Mouse (Mus musculus): Measurements from ENCODE around the gene Gm49373. TPM values are rescaled to one million over a fixed set of nuclear protein-coding genes. Genes with fewer than 3 reads are reported as not detected.

Gm49373 gene
- polyA plus RNA-seq, 1 experiment from 2014 or later, result 1.0 TPM

DNA sequence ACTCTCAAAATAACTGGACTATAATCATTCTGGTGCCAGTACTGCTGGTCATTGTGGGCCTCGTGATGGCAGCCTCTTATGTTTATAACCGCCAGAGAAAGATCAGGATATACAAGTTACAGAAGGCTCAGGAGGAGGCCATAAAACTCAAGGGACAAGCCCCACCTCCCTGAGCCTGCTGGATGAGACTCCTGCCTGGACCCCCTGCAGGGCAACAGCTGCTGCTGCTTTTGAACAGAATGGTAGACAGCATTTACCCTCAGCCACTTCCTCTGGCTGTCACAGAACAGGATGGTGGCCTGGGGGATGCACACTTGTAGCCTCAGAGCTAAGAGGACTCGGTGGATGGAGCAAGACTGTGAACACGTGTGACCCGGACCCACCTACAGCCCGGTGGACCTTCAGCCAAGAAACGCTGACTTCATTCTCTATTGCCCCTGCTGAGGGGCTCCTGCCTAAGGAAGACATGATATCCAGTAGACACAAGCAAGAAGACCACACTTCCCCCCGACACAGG is 45.1 kb downstream of the Gm49373 start:
- Histone ChIP-seq H3K9me3 (replicated peaks) (no peaks in the 10 kb centered on the region), H3K4me2 (replicated peaks) (no peak overlapping the region), H3K4me3 (replicated peaks) (no peak overlapping the region), H3K27me3 (peaks cover 32% of the 10 kb centered on the region), H3K27ac (replicated peaks) (no peak overlapping the region), H3K4me1 (peaks cover 37% of the 10 kb centered on the region), H3K36me3 (no peaks in the 10 kb centered on the region), H3K9ac (no peak overlapping the region)
- 53% methylated on average over 8 of the region's 8 CpGs for WGBS
- ATAC-seq (ENCODE audit: insufficient number of reproducible peaks, low FRiP score, low TSS enrichment, low read depth), result no peak

DNA sequence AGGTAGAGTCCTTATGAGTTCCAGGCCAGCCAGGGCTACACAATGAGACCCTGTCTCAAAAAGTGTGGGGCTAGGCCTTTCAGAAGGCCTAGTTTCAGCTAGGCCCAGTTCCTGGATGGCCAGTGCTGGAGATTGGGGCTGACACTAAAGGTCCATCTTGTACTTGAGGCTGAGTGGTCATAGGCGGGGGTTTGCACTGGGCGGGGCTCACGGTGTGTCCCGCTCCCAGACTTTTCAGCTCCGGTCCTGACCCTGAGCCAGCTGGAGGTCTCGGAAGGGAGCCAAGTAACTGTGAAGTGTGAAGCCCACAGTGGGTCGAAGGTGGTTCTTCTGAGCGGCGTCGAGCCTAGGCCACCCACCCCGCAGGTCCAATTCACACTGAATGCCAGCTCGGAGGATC is 46.0 kb downstream of the Gm49373 start:
- no peak for ATAC-seq (ENCODE audit: insufficient number of reproducible peaks, low FRiP score, low TSS enrichment, low read depth)
- Histone ChIP-seq H3K27ac (replicated peaks) (no peak overlapping the region), H3K9ac (no peak overlapping the region), H3K4me1 (peaks cover 28% of the 10 kb centered on the region), H3K9me3 (replicated peaks) (no peaks in the 10 kb centered on the region), H3K4me3 (replicated peaks) (no peak overlapping the region), H3K36me3 (no peaks in the 10 kb centered on the region), H3K27me3 (peaks cover 22% of the 10 kb centered on the region), H3K4me2 (replicated peaks) (no peak overlapping the region)
- WGBS, result 87% methylated on average over 12 of the region's 12 CpGs

DNA sequence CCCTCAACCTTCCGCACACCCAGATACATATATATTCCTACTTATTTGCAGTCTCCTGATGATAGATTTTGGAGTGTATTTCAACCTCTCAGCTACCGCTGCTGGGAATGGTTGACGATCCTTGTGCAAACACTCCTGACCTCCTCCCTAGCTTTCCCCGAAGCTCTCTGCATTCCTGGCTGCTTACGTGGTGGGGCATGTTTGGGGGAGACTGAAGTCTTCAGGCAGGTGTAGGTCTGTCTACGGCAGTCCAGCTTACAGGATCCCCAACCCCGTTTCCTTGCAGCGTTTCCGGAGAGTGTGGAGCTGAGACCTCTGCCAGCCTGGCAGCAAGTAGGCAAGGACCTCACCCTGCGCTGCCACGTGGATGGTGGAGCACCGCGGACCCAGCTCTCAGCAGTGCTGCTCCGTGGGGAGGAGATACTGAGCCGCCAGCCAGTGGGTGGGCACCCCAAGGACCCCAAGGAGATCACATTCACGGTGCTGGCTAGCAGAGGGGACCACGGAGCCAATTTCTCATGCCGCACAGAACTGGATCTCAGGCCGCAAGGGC is 47.6 kb downstream of the Gm49373 start:
- Histone ChIP-seq H3K9ac (no peak overlapping the region), H3K9me3 (replicated peaks) (no peaks in the 10 kb centered on the region), H3K4me2 (replicated peaks) (no peak overlapping the region), H3K4me1 (peaks cover 17% of the 10 kb centered on the region), H3K27ac (replicated peaks) (no peak overlapping the region), H3K27me3 (peaks cover 19% of the 10 kb centered on the region), H3K36me3 (0 out of 2 replicates have a peak, but pooled peaks cover 4% of the 10 kb centered on the region), H3K4me3 (replicated peaks) (no peak overlapping the region)
- whole genome bisulfite sequencing, result 61% methylated on average over 19 of the region's 19 CpGs
- ATAC-seq (ENCODE audit: insufficient number of reproducible peaks, low FRiP score, low TSS enrichment, low read depth), result no peak

DNA sequence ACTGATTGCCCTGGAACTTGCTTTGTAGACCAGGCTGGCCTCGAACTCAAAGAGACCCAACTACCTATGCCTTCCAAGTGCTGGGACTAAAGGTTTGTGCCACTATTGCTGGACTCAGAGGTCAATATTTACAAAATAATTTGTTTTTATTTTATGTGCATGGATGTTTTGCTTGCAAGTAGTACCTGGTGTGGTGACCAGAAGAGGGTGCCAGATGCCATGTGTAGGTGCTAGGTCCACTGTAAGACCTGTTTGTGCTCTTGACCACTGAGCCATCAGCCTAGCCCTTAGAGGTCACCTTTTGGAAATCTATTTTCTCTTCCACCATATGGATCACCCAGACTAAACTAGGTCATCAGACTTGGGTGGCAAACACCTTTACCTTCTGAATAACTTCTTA is 50.2 kb downstream of the Gm49373 start:
- WGBS, result 67% methylated on average over 1 of the region's 1 CpGs
- H3K9ac ChIP-seq, result no peak overlapping the region
- H3K4me1 ChIP-seq, result 0 out of 2 replicates have a peak, but pooled peaks cover under 1% of the 10 kb centered on the region
- H3K9me3 ChIP-seq (replicated peaks), result no peaks in the 10 kb centered on the region
- no peak for ATAC-seq (ENCODE audit: insufficient number of reproducible peaks, low FRiP score, low TSS enrichment, low read depth)
- 0 out of 2 replicates have a peak, but pooled peaks cover 4% of the 10 kb centered on the region for H3K36me3 ChIP-seq
- peaks cover 7% of the 10 kb centered on the region; the same call in 1 of the 2 replicates for H3K27me3 ChIP-seq
- H3K4me2 ChIP-seq (replicated peaks), result no peak overlapping the region
- no peak overlapping the region for H3K27ac ChIP-seq (replicated peaks)
- H3K4me3 ChIP-seq (replicated peaks), result no peak overlapping the region

DNA sequence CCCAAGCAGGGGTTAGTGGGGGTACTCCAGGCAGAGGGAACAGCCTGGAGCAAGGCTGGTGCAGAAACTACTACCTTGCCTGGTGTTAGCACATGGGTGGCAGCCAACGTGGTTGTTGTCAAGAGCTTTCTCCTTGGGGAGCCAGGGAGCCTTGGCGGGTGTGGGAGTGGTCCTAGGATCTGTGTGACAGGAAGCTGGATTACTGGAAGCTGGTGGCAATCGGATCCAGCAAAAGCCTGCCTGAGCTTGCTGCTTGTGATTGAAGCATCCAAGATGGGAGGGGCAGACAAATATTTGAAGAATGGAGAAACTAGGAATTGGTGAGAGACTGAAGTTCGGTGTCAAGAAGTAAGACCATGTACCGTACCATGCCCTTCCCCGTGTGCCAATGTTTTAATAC is 50.6 kb downstream of the Gm49373 start:
- ATAC-seq (ENCODE audit: insufficient number of reproducible peaks, low FRiP score, low TSS enrichment, low read depth), result no peak
- 38% methylated on average over 6 of the region's 6 CpGs for WGBS
- Histone ChIP-seq H3K27ac (replicated peaks) (no peak overlapping the region), H3K4me1 (peaks cover under 1% of the 10 kb centered on the region; the same call in 1 of the 2 replicates), H3K9me3 (replicated peaks) (no peaks in the 10 kb centered on the region), H3K27me3 (peaks cover 7% of the 10 kb centered on the region), H3K4me2 (replicated peaks) (no peak overlapping the region), H3K4me3 (replicated peaks) (no peak overlapping the region), H3K9ac (no peak overlapping the region), H3K36me3 (0 out of 2 replicates have a peak, but pooled peaks cover 4% of the 10 kb centered on the region)

DNA sequence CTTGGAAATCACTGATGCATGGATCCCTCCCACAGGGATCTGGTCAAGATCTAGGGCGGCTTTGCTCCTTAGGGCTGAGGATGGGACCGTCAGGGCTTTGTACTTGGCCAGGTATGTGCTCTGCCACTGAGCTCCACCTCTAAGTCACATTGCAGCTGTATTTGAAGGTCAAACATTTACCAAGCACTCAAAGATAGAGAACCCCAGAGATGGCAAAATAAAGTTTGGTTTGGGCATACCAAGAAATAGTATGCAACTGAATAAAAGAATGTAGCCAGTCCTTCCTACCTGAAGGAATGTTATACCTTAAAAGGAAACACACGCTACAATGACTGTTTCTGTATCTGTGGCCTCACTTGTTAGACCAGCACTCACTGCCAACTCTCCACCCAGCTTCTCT is 51.5 kb downstream of the Gm49373 start:
- 75% methylated on average over 3 of the region's 3 CpGs for WGBS
- Histone ChIP-seq H3K27ac (replicated peaks) (no peak overlapping the region), H3K4me2 (replicated peaks) (no peak overlapping the region), H3K4me1 (peaks cover 9% of the 10 kb centered on the region), H3K4me3 (replicated peaks) (no peak overlapping the region), H3K27me3 (peaks cover 15% of the 10 kb centered on the region), H3K36me3 (0 out of 2 replicates have a peak, but pooled peaks cover 4% of the 10 kb centered on the region), H3K9me3 (replicated peaks) (no peaks in the 10 kb centered on the region), H3K9ac (no peak overlapping the region)
- ATAC-seq (ENCODE audit: insufficient number of reproducible peaks, low FRiP score, low TSS enrichment, low read depth), result no peak

DNA sequence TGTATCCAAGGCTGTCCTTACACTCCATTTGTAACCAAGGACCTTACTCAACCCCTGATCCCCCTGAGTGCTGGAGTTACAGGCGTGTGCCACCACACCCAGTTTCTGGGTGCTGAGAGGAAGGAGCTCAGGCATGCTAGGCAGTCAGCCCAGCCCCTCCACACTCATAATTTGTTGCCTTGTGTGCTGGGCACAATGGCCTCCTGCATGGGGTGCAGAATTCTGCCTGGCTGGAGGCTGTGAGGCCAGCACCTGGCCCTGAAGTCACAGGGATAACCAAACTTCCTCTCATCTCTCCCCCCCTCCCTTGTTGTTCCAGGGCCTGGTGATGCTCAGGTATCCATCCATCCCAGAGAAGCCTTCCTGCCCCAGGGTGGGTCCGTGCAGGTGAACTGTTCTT is 54.3 kb downstream of the Gm49373 start:
- H3K4me3 ChIP-seq (replicated peaks), result no peak overlapping the region
- no peak for ATAC-seq (ENCODE audit: insufficient number of reproducible peaks, low FRiP score, low TSS enrichment, low read depth)
- H3K27me3 ChIP-seq, result peaks cover 35% of the 10 kb centered on the region
- no peak overlapping the region for H3K4me2 ChIP-seq (replicated peaks)
- H3K36me3 ChIP-seq, result 0 out of 2 replicates have a peak, but pooled peaks cover 4% of the 10 kb centered on the region
- no peak overlapping the region for H3K9ac ChIP-seq
- H3K27ac ChIP-seq (replicated peaks), result no peak overlapping the region
- peaks cover 26% of the 10 kb centered on the region for H3K4me1 ChIP-seq
- H3K9me3 ChIP-seq (replicated peaks), result no peaks in the 10 kb centered on the region
- WGBS, result 68% methylated on average over 2 of the region's 2 CpGs

DNA sequence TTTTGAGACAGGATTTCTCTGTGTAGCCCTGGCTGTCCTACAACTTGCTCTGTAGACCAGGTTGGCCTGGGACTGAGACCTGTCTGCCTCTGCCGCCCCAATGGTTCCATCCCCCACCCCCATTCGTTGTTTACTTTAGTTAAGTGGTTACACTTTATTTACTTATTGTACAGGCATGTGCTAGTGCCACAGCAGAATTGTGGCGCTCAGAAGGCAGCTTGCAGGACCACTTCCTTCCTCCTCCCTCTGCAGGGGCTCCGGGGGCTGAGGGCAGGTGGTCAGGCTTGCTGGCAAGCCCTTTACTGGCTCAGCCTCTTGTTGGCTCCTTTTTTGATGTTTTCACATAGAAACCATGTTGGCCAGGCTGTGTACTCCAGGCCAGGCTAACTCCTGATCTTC is 55.7 kb downstream of the Gm49373 start:
- no peak overlapping the region for H3K27ac ChIP-seq (replicated peaks)
- H3K9me3 ChIP-seq (replicated peaks), result no peaks in the 10 kb centered on the region
- 35% methylated on average over 4 of the region's 4 CpGs for WGBS
- H3K4me1 ChIP-seq, result peaks cover 26% of the 10 kb centered on the region
- H3K27me3 ChIP-seq, result peaks cover 35% of the 10 kb centered on the region
- ATAC-seq (ENCODE audit: insufficient number of reproducible peaks, low FRiP score, low TSS enrichment, low read depth), result no peak
- H3K4me3 ChIP-seq (replicated peaks), result peak overlapping the region; percentile 49
- no peak overlapping the region for H3K9ac ChIP-seq
- 0 out of 2 replicates have a peak, but pooled peaks cover 4% of the 10 kb centered on the region for H3K36me3 ChIP-seq
- peak overlapping the region; percentile 75 for H3K4me2 ChIP-seq (replicated peaks)

DNA sequence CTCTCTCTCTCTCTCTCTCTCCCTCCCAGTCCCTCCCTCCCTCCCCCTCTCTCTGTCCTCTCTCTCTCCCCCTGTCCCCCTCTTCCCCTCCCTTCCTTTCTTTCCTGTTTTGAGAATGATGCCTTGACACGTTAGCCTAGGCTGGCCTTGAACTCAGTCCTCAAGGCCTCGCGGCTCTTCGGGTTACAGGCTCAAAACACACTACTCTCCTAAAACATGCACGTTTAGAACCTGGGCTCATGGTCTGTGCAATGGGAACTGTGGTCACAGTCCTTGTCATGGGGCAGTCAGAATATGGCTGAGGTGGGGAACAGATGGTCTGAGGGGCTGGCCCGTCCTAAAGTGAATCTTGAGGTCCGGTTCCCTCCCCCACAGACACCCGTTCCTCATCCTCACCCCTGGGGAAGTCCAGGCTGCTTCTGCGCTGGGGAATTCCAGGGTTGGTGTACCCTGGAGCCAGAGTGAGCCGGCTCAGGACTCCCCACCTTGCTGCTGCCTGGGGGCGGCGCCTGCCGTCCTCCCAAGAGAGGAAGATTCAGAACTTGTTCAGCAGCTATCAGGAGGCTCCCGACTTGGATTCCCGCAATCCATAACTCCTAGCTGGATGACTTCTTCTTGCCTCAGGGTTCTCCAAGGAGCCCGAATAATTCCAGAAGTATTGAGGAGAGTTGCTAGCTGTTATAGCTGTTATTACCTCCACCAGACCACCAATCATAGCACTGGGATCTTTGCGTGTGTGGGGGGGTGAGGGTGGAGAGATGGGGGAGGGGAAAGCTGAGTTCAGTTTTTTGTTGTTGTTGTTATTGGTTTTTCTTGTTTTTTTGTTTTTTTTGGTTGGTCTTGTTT is 56.3 kb downstream of the Gm49373 start:
- H3K9me3 ChIP-seq (replicated peaks), result no peaks in the 10 kb centered on the region
- H3K4me2 ChIP-seq (replicated peaks), result peak overlapping the region; percentile 75
- H3K27ac ChIP-seq (replicated peaks), result peak overlapping the region; percentile 28; the same call in 1 of the 2 replicates
- H3K4me1 ChIP-seq, result peaks cover 26% of the 10 kb centered on the region
- peak overlapping the region; percentile 49 for H3K4me3 ChIP-seq (replicated peaks)
- peaks cover 35% of the 10 kb centered on the region for H3K27me3 ChIP-seq
- H3K9ac ChIP-seq, result no peak overlapping the region
- ATAC-seq (ENCODE audit: insufficient number of reproducible peaks, low FRiP score, low TSS enrichment, low read depth), result no peak
- 3% methylated on average over 17 of the region's 17 CpGs for WGBS
- 0 out of 2 replicates have a peak, but pooled peaks cover 4% of the 10 kb centered on the region for H3K36me3 ChIP-seq

DNA sequence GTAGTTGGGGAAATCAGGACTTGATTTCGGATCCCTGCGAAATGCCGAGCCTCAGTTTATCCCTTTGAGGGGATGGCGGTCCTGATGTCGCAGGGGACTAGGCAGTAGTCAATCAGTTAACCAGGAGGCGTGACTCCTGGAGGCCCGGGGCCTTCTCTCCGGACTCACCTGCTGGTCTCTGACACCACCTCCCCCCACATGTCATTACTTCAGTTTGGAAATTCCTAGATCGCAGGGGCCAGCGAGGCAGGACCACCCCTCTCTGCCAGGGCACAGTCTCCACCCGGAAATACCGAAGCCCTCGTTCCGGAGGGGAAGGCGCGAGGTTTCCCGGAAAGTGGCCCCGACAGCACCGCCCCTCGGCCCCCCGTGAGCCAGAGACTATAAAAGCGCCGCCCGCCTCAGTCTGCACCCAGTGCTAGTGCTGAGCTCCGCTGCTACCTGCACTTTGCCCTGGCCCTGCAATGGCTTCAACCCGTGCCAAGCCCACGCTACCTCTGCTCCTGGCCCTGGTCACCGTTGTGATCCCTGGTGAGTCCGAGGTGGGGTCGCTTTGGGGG is 57.2 kb downstream of the Gm49373 start, which contains the start of gene Icam1:
Icam1 (plus strand) TSS at position 415 of the 560 bp plus-strand sequence.
- H3K4me3 ChIP-seq (replicated peaks), result peak within 1 kb of the TSS; percentile 49
- under 1% methylated on average over 30 of the region's 30 CpGs for whole genome bisulfite sequencing
- H3K4me1 ChIP-seq, result peaks cover 26% of the 10 kb centered on the region
- H3K9me3 ChIP-seq (replicated peaks), result no peaks in the 10 kb centered on the region
- H3K9ac ChIP-seq, result peak within 1 kb of the TSS; percentile 37
- ATAC-seq (ENCODE audit: insufficient number of reproducible peaks, low FRiP score, low TSS enrichment, low read depth), result peak; percentile 51; the same call in 1 of the 2 replicates
- peak within 1 kb of the TSS; percentile 75 for H3K4me2 ChIP-seq (replicated peaks)
- H3K36me3 ChIP-seq, result no peaks in the 10 kb centered on the region
- peak within 1 kb of the TSS; percentile 48 for H3K27ac ChIP-seq (replicated peaks)
- H3K27me3 ChIP-seq, result peaks cover 35% of the 10 kb centered on the region

Data from embryonic facial prominence, embryonic 15.5 days (tissue).